Mouse (Mus musculus) embryonic facial prominence, embryonic 15.5 days (tissue): ENCODE data around the gene Ncoa7. TPM values are rescaled to one million over a fixed set of nuclear protein-coding genes. Genes with fewer than 3 reads are reported as not detected.

ENCODE experiments used
- ATAC-seq: fragments of 200-750 bp; cut with Nextera tagmentation; 2 replicates; pipeline ENCODE4 v1.8.0; 2017; ENCODE audit warnings: low read depth, moderate TSS enrichment; ENCODE audit not compliant: insufficient number of reproducible peaks, low FRiP score, low TSS enrichment
- H3K27ac ChIP-seq: fragments of 300-500 bp; sonication (generic); replicated peaks from 2 replicates; pipeline ENCODE4 v1.5.1; 2015; ENCODE audit warnings: mild to moderate bottlenecking, inconsistent platforms
- H3K27me3 ChIP-seq: fragments of 300-500 bp; sonication (generic); 2 replicates; pipeline ENCODE4 v1.6.1; 2015; ENCODE audit warnings: inconsistent platforms
- H3K36me3 ChIP-seq: fragments of 300-500 bp; sonication (generic); 2 replicates; pipeline ENCODE4 v1.6.1; 2015; ENCODE audit warnings: mild to moderate bottlenecking, inconsistent platforms
- H3K4me1 ChIP-seq: fragments of 300-500 bp; sonication (generic); 2 replicates; pipeline ENCODE4 v1.6.1; 2015; ENCODE audit warnings: inconsistent platforms
- H3K4me2 ChIP-seq: fragments of 300-500 bp; sonication (generic); replicated peaks from 2 replicates; pipeline ENCODE4 v1.6.1; 2015; ENCODE audit warnings: mild to moderate bottlenecking, inconsistent platforms
- H3K4me3 ChIP-seq: fragments of 300-500 bp; sonication (generic); replicated peaks from 2 replicates; pipeline ENCODE4 v1.5.1; 2015; ENCODE audit warnings: mild to moderate bottlenecking, inconsistent platforms
- H3K9ac ChIP-seq: fragments of 300-500 bp; sonication (generic); 2 replicates; pipeline ENCODE4 v1.6.1; 2015; ENCODE audit warnings: inconsistent platforms
- H3K9me3 ChIP-seq: fragments of 300-500 bp; sonication (generic); replicated peaks from 2 replicates; pipeline ENCODE4 v1.6.1; 2016; ENCODE audit warnings: inconsistent platforms
- WGBS: fragments of 180-500 bp; shearing (Covaris S2); methylation state at CpG from one replicate; pipeline ENCODE4 v1.1.7; 2015; 5-methylcytosine and 5-hydroxymethylcytosine counted together
- polyA plus RNA-seq: library from polyadenylated mRNA; unstranded; fragments of >200 nt; fragmentation: Nextera tagmentation; extraction: Ambion mirVana; gene quantifications from 2 replicates; pipeline ENCODE4 v1.2.1, GENCODE M21; 2015

Gene Ncoa7
- polyA plus RNA-seq, 1 experiment from 2014 or later: 8.8 TPM

DNA sequence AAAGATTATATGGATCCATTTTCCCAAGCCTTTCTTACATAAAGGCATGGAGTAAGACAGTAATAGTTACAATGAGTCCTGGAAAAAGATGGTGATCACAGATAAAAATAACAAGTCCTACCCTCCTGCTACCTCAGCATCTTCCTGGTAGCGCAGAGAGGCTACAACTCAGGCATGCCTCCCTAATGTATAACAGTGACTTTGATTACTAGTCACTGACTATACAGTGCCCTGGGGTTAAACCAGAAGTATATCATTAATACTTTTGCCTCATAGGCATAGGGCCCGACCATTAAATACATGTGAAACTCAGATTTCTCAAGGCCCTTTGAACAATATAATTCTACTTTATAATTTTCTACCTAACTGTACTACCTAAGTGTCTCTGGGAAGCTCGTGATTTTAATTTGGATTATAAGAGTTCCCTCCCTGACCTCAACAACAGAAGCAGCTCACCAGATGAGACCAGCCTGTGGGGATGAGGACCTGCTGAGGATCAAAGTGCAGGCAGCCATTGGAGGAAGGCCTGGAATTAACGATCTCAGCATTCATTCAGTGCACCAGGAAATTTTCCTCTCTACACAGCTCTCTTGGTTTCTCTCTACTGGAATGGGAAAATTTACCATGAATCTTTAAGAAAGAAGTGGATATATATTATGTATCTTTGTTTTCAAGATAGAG is 40.7 kb downstream of the Ncoa7 start:
- Histone ChIP-seq H3K27me3 (no peaks in the 10 kb centered on the region), H3K9ac (no peak overlapping the region), H3K27ac (no peak overlapping the region), H3K36me3 (no peaks in the 10 kb centered on the region), H3K9me3 (no peaks in the 10 kb centered on the region), H3K4me1 (no peaks in the 10 kb centered on the region), H3K4me3 (no peak overlapping the region), H3K4me2 (no peak overlapping the region)
- ATAC-seq: no peak
- WGBS: 78% methylated on average over 4 of the region's 4 CpGs

DNA sequence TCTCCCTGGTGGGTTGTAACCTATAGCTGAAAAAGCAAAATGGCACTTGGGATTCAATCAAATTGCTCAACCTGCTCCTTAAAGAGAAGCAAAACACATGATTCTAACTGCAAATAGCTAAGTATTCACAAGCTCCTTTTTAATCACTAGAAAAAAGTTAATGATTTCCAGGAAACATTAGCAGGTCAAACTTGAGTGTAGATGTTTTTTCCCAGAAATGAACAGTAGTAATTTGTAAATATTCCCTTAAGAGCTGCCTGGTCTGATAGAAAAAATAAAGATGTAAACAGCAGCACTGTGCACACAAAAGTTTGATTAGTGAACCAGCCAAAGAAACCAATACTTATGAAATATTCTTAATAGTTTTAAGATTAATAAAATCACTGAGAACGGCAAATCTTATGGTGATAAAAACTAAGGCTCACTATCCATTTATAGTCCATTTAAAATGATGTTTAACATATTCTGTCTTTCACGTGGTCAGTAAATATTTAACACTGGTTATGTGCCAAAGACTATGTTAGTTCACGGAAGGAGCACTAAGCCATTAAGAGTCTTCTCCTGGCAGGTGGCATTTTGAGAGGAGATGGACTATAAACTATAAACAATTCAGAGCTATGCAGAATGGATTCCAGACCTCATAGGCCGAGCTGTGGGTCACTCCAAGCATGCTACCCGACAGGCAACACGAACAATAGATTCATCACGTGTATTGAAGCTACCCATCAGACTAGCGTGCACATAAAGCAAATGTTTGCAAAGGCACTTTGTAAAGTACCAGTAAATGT is 43.6 kb downstream of the Ncoa7 start:
- no peak overlapping the region for H3K4me3 ChIP-seq
- WGBS: 82% methylated on average over 8 of the region's 8 CpGs
- no peak overlapping the region for H3K9ac ChIP-seq
- H3K27me3 ChIP-seq: no peaks in the 10 kb centered on the region
- H3K4me2 ChIP-seq: no peak overlapping the region
- H3K4me1 ChIP-seq: no peaks in the 10 kb centered on the region
- no peak overlapping the region for H3K27ac ChIP-seq
- no peaks in the 10 kb centered on the region for H3K9me3 ChIP-seq
- no peak for ATAC-seq
- no peaks in the 10 kb centered on the region for H3K36me3 ChIP-seq

DNA sequence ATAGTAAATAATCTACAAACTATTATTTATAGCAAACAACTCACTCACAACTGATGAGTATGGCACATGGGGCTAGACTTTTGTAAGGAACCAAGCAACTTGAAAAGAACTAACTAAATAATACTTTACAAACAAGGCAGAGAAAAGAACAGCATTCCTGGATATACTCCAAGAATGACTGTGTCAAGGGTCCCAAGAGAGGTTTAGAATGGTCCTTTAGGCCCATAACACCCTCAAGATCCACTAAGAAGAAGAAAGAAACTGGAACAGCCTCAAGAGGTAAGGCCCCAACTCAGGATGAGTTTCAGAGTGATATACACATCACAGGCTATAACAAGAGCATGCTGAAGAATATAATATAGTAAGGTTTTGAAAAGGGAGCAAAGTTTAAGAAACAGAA is 47.1 kb downstream of the Ncoa7 start:
- H3K4me3 ChIP-seq: no peak overlapping the region
- H3K27ac ChIP-seq: no peak overlapping the region
- H3K4me2 ChIP-seq: no peak overlapping the region
- H3K27me3 ChIP-seq: no peaks in the 10 kb centered on the region
- no peak for ATAC-seq
- no peaks in the 10 kb centered on the region for H3K4me1 ChIP-seq
- no peaks in the 10 kb centered on the region for H3K36me3 ChIP-seq
- no peak overlapping the region for H3K9ac ChIP-seq
- no peaks in the 10 kb centered on the region for H3K9me3 ChIP-seq

DNA sequence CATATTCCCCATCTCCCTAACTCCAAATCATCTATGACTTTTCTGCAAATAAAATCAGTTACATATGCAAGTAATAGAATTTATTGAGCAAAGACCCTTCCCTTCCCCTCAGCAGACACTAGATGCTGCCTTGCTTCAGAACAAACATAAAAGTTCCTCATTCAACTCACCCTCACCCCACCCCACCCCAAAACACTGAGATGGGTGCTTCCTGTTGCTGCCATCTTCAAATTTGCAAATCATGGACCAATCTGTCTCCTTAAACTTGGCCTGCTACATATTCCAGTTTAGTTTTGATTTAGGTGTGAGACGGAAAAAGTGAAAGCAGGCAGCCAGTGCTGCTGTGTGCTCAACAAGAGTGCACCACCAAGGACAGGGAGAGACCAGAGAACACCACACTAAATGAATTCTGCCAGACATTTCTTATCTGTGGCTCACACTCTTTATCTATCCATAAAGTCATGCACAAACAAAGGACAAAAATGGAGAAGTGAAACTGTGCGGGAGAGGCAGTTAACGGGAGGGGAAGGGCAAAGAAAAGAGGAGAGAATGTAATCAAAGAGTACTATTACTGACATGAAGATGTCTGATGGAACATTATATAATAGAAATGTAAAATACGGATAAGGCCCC is 48.2 kb downstream of the Ncoa7 start:
- no peaks in the 10 kb centered on the region for H3K9me3 ChIP-seq
- 74% methylated on average over 4 of the region's 4 CpGs for WGBS

DNA sequence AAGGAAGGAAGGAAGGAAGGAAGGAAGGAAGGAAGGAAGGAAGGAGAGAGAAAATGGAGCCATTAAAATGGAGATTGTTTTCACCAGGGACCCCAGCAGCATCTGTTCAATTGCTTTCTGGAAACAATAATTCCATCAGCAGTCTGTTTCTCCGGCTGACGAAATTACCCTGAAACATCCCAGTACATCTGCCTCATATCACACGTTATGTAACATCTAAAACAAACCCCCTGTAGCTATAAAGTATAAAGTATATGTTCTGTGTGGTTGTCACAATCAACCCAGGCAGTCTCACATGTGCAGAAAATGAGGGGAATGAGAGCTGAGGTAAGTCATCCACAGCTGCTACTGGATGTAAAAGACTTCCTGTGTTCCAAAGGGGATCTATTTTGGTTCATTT is 49.0 kb downstream of the Ncoa7 start:
- Histone ChIP-seq H3K4me2 (no peak overlapping the region), H3K9ac (no peak overlapping the region), H3K4me1 (no peaks in the 10 kb centered on the region), H3K27ac (no peak overlapping the region), H3K27me3 (no peaks in the 10 kb centered on the region), H3K36me3 (no peaks in the 10 kb centered on the region), H3K9me3 (no peaks in the 10 kb centered on the region), H3K4me3 (no peak overlapping the region)
- no peak for ATAC-seq
- 41% methylated on average over 3 of the region's 3 CpGs for WGBS

More for the DNA sequence above, 48.2 kb downstream of the Ncoa7 start:
- no peak for ATAC-seq
- Histone ChIP-seq H3K4me1 (no peaks in the 10 kb centered on the region), H3K4me2 (no peak overlapping the region), H3K9ac (no peak overlapping the region), H3K4me3 (no peak overlapping the region), H3K27ac (no peak overlapping the region), H3K36me3 (no peaks in the 10 kb centered on the region), H3K27me3 (no peaks in the 10 kb centered on the region)

DNA sequence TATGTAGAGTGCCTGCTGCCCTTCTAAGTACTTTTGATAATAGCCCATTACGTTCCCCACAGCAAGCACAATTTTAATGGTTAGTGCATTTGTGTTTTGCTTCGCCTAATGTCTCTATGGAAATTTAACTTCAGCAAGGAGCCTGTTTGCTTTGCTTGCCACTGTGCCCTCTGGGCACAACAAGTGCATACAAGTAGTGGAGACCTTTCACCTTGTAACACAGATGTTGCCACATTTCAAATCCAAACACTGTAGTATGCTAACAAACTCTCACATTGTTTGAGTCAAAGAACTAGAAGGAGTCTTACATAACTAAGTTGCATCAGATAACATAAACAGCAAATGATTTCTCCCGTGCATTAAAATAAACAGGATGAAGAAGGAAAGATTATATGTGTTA is 50.6 kb downstream of the Ncoa7 start:
- Histone ChIP-seq H3K36me3 (no peaks in the 10 kb centered on the region), H3K4me1 (no peaks in the 10 kb centered on the region), H3K9me3 (no peaks in the 10 kb centered on the region), H3K4me2 (no peak overlapping the region), H3K27me3 (no peaks in the 10 kb centered on the region), H3K9ac (no peak overlapping the region), H3K27ac (no peak overlapping the region), H3K4me3 (no peak overlapping the region)
- ATAC-seq: no peak
- WGBS: 60% methylated on average over 3 of the region's 3 CpGs

DNA sequence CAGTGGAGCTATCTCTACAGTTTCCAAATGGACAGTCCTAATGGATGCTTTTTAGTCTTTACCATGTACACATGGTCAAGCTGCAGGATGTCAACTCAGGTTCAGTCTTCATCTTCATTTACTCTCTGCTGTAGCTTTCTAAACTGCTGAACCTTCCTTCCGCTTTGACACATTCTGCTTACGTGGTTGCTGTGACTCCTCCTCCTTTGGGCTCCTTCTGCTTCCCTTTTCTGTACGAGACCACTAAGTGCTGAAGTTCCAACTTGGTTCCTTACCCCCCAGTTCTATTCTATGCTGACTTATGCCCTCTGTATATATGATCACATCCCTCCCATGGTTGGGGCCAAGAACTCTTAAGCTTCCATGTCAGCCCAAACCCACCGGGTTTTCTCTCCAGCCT is 51.5 kb downstream of the Ncoa7 start:
- no peak overlapping the region for H3K9ac ChIP-seq
- no peak for ATAC-seq
- no peaks in the 10 kb centered on the region for H3K9me3 ChIP-seq
- 89% methylated on average over 4 of the region's 4 CpGs for WGBS
- H3K4me2 ChIP-seq: no peak overlapping the region
- H3K36me3 ChIP-seq: no peaks in the 10 kb centered on the region
- no peaks in the 10 kb centered on the region for H3K4me1 ChIP-seq
- no peaks in the 10 kb centered on the region for H3K27me3 ChIP-seq
- no peak overlapping the region for H3K4me3 ChIP-seq
- no peak overlapping the region for H3K27ac ChIP-seq

DNA sequence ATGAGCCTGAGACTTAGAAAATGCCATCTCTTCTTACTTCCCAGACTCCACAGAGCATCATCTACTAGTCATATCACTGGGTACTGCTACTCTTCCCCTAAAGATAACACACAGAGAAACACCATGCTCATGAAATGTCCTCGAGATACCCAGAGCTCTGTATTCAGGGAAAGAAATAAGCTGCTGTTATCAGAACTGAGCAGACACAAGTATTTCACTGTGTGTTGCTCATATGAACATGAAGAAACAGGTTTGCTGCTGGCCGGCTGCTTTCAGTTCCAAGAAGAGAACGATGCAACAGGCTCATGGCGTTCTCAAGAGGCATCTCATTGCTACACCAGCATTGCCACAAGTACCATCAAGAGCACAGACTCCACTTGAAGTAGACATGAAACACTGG is 53.3 kb downstream of the Ncoa7 start:
- 93% methylated on average over 4 of the region's 4 CpGs for WGBS
- Histone ChIP-seq H3K4me1 (no peaks in the 10 kb centered on the region), H3K4me3 (no peak overlapping the region), H3K27ac (no peak overlapping the region), H3K9me3 (no peaks in the 10 kb centered on the region), H3K36me3 (no peaks in the 10 kb centered on the region), H3K4me2 (no peak overlapping the region), H3K27me3 (no peaks in the 10 kb centered on the region), H3K9ac (no peak overlapping the region)
- ATAC-seq: no peak

DNA sequence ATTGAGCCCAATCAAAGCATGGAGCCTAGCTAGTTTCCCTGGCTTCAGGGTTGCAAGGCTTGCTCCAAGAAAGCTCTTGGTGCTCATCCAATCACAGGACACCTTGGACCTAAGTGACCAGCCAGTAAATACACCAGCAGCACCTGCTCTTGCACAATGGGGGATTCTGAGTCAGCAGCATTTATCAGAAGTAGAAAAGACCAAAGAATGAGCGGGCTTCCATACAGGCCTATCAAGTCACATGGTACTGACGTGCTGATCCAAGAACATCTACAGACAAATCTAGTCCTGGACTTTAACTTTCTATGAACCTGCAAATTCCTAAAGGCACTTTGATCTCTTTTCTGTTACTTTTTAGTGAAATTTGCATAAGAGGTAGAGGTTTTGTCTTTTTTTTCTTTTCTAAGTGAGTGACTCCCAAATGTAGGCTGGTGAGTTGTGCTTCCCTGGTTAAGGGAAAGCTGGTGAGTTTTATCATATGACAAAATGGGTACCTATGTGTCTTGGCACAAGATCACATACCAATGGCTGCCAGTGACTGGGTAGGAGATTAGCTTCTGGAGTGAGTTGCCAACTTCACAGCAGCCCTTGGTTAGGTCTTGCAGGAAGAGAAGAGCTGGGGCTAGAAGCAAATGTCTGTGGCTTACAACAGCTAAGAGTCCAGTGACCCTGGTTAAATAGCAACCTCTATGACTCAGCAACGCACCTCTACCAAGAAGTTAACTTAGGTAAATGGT is 57.7 kb downstream of the Ncoa7 start:
- 94% methylated on average over 3 of the region's 3 CpGs for WGBS
- no peak for ATAC-seq

DNA sequence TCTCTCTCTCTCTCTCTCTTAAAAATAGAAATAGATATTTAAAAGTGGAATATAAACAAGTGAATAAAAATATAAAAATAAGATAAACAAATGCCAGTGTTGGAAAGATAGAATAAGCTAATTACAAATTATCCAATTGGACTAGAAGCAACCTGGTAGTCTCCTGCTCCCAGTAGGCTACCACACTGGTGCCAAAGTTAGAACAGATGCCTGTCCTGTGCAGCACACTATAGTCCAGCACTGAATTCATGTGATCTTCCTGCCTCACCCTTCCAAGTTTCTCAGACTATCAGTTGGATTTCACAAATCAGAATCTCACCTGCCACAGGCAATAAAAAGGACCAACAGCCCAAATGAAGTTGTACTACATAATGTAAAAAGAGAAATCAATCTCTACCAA is 59.9 kb downstream of the Ncoa7 start:
- Histone ChIP-seq H3K4me2 (no peak overlapping the region), H3K36me3 (no peaks in the 10 kb centered on the region), H3K9me3 (no peaks in the 10 kb centered on the region), H3K4me3 (no peak overlapping the region), H3K4me1 (no peaks in the 10 kb centered on the region), H3K27me3 (no peaks in the 10 kb centered on the region), H3K27ac (no peak overlapping the region), H3K9ac (no peak overlapping the region)
- no peak for ATAC-seq

More for the DNA sequence above, 57.7 kb downstream of the Ncoa7 start:
- H3K9me3 ChIP-seq: no peaks in the 10 kb centered on the region
- H3K27ac ChIP-seq: no peak overlapping the region
- H3K36me3 ChIP-seq: no peaks in the 10 kb centered on the region
- H3K27me3 ChIP-seq: no peaks in the 10 kb centered on the region
- no peak overlapping the region for H3K4me3 ChIP-seq
- no peak overlapping the region for H3K4me2 ChIP-seq
- no peaks in the 10 kb centered on the region for H3K4me1 ChIP-seq
- no peak overlapping the region for H3K9ac ChIP-seq

DNA sequence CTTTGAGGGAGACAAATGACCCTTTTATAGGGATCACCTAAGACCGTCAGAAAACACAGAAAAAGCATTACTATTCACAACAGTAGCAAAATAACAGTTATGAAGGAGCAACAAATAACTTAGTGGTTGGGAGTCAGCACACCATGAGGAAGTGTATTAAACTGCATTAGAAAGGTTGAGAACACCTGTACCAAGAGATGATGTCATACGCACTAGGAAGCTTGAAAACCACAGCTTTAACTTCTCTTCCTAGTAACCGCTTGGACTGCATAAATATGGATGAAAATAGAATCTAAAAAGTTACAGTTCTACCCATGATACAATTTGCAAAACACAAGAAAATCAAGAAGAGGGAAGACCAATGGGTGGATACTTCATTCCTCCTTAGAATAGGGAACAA is 64.7 kb downstream of the Ncoa7 start:
- Histone ChIP-seq H3K4me1 (no peaks in the 10 kb centered on the region), H3K9ac (no peak overlapping the region), H3K4me3 (no peak overlapping the region), H3K4me2 (no peak overlapping the region), H3K27ac (no peak overlapping the region), H3K9me3 (no peaks in the 10 kb centered on the region), H3K27me3 (no peaks in the 10 kb centered on the region), H3K36me3 (no peaks in the 10 kb centered on the region)
- ATAC-seq: no peak
- WGBS: 92% methylated on average over 3 of the region's 3 CpGs
